Mouse (Mus musculus): ENCODE data around the gene Trpv1.

Gene Trpv1

DNA sequence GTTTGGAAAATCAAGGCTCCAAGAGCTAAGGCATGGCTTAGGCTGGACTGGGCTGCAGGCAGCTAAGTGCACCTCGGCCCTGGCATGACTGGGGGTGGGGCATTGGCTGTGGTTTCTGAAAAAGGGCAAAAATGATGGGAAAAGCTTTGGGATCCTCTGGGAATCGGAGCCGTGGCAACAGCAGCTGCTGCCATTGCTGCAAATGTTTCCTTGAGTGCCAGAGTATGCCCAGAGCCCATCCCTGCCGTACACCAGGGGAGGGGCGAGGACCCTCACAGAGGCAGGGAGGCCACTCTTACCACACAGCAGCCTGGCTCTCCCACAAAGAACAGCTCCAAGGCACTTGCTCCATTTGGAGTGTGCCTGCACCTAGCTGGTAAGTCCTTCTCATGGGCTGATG, at the start of gene Trpv1:
TSS of gene Trpv1 (plus strand) at position 301 of the 400 bp plus-strand sequence.
- no peak for DNase-seq (ENCODE audit: low read depth, low spot score)

DNA sequence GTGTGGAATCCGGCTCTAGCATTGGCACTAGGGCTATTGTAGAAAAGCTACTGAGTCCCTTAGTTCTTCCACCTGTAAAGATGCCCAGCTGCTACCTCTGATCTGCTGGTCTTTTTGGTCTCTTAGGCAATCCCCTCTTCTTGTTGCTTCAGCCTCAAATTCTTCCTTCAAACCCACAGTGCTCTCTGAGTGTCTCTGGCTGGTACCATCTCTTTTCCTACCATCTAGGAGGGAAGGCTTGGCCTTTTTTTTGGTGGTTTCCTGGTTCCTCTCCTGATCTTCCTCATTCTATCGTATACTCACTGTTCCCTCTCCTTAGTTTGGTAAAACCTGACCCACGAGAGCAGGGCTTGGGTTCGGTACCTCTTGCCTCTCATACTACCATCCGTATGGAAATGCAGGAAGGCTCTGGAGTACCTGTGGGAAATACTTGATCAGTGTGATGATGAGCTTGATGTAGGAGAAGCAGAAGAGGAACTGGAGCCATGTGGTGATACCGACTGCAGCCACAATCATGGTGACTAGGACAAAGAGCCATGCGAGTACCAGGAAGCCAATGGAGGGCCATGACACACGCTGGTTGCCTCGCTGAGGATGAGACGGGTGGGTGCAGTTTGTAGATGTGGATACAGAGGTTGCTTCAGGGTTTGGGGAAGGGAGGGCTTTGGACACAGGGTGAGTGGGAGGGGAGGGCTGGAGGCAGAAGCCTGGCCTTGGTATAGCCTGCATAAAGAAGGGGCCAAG, 48.0 kb upstream of the Trpv1 start:
- no peak for DNase-seq (ENCODE audit: low read depth, low spot score)

DNA sequence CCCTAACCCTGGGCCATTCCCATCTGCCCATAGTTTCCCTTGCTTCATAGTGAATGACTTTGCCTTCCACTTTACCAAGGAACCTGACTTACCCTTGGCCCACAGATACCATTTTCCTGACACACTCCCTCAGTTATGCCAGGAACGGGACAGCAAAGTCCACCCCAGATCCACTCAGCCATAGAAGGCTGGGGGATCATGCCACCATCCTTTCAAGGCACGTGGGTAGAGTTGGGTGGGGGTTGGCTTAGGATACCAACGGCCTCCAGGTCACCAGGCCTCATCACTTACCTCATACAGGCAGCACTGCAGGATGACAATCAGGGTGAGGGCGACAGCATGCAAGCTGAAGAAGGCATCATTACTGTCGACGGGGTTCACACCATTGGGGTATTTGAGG, 46.9 kb upstream of the Trpv1 start:
- DNase-seq (ENCODE audit: low read depth, low spot score) = no peak

DNA sequence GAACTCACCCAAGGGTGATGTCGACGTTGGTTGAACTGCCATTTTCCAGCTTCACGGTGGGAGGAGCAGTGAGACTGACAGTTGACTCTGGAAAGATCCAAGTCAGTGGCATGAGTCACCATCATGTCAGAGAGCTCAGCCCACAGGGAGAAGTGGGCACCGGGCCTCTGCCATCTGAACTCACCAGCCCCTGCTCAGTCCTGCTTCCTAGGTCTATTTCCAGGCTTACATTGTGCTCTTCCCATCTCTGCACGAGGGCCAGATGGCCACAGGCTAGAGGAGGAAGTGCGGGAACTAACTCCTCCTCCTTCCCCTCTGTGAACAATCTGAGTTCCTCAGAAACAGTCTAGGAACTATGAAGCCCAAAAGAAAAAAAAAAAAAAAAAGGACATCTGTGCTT, 41.0 kb upstream of the Trpv1 start:
- no peak for DNase-seq (ENCODE audit: low read depth, low spot score)

DNA sequence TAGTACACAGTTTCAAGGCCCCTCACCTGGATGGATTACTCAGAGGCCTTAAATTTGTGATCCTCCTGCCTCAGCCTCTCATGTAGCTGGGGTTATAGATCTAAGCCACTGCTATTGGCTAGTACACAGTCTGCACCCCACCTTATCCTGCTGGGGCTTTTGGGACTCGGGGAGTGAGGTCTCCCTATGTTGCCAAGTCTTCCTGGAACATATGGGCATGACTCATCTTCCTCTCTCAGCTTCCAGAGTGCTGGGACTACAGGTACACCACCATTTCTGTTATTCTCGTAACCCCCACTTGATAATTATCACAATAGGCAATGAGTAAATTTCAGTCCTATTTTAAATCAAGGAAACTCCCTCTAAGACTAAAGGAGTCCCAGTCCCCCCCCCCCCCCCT, 39.6 kb upstream of the Trpv1 start:
- no peak for DNase-seq (ENCODE audit: low read depth, low spot score)

DNA sequence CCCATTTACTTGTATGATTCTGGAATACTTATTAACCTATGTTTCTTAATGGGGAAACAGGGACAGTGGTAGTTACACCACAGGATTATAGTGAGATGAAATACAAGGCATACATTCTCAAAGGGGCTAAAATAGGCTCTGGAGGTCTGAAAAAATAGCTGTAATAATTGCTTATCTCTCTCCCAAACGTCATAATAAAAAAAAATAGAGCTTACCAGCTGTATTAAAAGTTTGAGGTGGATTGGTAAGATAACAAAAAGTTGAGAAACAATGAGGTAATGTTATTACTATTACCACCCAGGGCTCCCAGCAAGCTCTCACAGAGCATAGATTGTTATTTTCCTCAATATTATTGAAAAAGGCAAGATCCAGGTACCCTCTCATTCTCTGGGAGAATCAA, 35.9 kb upstream of the Trpv1 start:
- DNase-seq (ENCODE audit: low read depth, low spot score) = no peak

DNA sequence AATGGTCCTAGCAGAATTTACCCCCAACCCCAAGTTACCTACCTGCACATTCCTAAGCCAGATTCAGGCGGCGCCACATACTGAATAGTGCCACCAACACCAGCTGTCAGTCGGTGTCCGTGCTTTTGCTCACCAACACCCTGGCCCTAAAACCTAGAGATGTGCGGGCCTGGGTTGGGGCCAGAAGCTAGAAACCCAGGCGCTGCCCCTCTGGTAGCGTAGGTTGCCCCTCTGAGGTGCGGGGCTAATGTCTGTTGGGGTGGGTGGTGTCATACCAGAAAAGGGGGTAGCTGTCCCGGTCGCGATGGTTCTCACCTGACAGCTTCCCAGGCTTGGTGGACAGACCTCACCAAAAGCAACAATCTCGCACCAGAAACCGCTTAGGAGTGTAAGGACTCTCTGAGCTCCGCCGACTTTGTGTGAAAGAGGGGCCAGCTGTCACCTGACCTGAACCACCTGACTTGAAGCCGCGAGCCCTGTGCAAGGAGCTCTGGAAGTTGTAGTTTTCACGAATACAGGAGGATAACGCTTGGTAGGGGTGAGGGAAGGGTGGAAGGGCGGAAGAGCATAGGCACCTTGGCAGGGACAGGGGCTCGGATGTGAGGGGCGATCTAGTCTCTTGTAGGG, 35.4 kb upstream of the Trpv1 start, which contains the start of gene Ctns:
TSS of gene Ctns (minus strand) at position 440 of the 627 bp plus-strand sequence.
- DNase-seq (ENCODE audit: low read depth, low spot score) = peak; percentile 77

DNA sequence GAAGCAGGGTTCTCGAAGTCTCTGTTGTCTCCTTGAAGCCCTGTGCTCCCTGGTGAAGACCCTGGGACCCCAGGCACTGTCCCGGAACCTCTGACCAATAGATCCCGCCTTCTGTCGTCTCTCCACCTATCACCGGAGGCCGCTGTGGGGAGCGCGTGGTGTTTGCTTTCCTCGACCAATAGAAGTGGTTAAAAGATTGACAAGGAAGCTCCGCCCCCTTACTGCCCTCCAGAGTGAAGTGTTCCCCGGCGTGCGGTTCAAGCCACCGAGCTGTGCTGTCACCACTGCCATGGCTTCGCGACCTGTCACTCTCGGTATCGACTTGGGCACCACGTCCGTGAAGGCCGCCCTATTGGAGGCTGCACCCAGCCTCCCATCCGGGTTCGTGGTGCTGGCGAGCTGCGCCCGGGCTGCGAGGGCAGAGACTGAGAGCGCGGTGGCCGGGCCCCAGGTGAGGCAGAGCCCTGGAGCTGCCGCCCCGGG, 34.8 kb upstream of the Trpv1 start, which contains the start of gene Shpk:
TSS of gene Shpk (plus strand) at position 231 of the 483 bp plus-strand sequence.
- DNase-seq (ENCODE audit: low read depth, low spot score) = peak; percentile 90

DNA sequence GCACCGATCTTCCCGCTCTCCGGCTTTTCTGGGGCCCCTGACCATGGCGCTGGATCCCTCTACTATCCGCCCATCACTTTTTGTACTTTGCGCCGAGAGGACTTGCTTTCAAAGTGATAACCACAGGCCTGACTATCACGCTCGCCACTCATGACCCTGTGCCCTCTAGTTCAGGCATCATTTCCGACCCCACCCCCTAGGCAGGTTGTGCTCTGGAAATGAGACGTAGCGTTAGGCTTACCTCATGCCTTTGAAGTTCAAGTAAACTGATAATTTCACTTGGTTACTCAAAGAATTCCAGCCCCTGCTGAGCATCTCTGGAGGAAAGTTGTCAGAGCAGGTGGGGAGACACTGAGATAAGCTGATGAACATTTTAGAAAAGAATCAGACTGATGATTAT, 34.2 kb upstream of the Trpv1 start:
- no peak for DNase-seq (ENCODE audit: low read depth, low spot score)

DNA sequence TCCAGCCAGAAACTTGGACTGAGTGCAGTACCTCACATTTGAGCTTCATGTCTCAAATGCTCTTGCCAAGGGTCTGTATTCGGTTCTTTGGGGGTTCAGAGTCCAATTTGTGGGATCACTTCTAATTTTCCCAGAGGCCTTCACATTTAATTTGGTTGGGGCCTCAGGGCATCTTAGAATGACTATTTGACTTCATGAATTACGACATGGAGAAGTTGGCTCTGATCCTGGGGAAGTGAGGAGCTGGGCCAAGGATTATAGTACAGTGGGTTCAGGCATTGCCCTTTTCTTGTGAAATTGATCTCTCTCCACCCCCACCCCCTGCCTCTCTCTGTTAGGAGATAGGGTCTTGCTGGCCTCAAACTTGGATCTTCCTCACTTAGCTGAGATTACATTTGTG, 33.1 kb upstream of the Trpv1 start:
- DNase-seq (ENCODE audit: low read depth, low spot score) = no peak

DNA sequence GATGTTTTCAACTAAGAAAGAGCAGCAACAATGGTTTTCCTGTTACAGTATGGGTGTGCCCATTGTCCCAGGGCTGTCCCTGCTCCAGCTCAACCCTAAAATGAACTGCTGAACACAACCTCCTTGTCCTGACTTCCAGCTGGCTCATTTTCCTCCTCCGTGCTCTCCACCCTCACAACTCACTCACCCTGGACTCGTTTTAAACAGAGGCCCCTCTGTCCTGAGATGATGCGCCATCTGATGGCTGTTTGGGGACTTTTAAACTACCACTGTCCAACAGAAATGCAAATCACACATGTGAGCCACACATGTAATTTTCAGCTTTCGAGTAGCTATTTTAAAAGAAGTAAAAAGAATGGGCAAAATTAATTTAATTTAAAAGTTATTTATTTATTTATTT, 32.5 kb upstream of the Trpv1 start:
- no peak for DNase-seq (ENCODE audit: low read depth, low spot score)

DNA sequence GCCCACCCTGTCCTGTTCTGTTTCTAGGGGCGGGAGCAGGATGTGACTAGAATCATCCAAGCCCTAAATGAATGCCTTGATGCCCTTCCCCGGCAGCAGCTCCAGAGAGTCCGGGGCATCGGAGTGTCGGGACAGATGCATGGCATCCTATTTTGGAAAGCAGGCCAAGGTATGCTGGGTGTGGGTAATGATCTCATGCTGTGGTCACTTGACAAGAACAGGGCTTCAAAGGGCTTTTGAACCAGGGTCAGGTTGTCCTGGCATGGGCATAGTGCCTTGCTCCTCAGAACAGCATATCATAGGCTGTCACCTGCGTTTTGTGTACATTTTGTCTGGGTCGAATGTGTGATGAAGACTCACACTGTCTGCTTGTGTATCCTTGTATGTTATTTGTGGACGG, 30.2 kb upstream of the Trpv1 start:
- DNase-seq (ENCODE audit: low read depth, low spot score) = no peak

DNA sequence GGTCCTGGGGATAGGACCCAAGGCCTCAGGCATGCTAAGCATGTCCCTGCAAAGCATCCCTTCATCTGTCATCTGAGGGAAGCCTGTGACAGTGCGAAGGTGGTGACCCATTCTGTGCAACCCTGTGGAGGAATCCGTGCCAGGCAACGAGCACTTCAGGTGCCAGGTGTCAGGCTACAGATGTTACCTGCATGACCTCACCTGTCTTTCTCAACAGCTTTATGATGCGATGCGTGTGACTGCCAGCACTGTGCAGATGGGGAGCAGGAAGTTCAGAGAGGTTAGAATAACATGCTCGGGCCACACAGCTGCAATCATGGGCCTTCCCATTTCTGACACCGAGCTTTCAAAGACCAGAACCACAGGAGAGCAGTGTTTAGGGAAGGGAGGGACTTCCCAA, 28.9 kb upstream of the Trpv1 start:
- no peak for DNase-seq (ENCODE audit: low read depth, low spot score)

DNA sequence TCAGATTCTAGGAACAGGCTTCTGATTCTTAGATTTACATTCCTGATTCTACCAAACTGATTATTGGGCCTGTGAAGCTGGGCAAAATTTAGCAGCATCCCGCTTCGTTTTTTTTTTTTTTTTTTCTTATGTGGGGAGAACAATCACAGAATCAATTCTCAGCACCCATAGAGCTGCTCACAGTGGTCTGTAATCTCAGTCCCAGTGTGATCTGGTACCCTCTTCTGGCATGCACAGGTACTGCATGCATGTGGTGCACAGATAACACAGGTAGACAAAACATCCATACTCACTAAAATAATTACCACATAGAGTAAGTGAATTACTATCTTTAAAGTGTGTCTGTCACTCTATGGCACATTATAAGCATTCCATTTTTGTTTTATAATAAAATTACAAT, 26.5 kb upstream of the Trpv1 start:
- DNase-seq (ENCODE audit: low read depth, low spot score) = no peak

DNA sequence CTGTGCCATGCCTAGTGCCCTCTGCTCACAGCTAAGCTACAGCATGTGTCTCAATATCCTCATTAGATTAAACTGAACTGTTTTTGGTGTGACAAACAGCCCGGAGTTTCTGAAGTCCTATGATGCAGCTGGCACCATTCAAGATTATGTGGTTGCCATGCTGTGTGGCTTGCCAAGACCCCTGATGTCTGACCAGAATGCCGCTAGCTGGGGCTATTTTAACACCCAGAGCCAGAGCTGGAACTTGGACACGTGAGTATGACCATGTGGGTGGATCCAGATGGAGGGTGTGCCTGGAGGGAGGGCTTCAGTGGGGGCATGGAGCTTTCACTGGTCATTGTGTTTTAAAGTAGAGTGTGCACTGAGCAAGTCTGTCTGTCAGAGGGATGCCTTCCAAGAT, 20.1 kb upstream of the Trpv1 start:
- DNase-seq (ENCODE audit: low read depth, low spot score) = no peak

DNA sequence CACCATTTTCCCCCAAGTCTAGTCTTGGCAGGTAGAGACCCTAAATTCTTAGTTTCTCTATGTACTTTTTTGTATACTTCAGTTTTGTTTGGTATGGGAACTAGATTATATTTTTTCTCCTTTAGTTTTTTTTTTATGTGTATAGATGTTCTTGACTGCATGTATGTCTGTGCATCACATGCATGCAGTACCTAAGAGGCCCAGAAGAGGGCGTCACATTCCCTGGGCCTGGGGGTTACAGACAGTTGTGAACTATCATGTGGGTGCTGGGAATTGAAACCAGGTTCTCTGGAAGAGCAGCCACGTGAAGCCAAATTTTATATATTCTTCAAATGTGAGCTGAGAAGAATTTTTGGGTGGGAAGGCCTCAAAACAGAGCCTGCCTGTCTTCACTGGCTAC, 14.4 kb upstream of the Trpv1 start:
- no peak for DNase-seq (ENCODE audit: low read depth, low spot score)

DNA sequence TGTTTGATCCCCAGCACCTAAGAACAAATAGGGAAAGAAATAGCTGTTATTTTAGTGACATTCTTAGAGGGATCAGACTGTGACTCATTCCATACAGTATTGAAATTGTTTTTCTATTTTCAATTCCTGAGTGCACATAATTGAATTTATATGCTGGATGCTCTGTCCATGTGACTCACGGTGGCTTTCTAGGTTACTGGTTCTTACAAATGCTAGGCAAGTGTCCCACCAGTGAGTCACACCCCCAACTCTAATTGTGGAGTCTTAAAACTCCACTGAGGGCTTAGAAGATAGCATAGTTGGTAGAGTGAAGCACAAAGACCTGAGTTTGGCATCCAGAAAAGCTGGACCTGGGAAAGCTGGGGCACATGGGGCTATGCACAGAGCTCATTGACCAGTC, 13.4 kb upstream of the Trpv1 start:
- no peak for DNase-seq (ENCODE audit: low read depth, low spot score)

DNA sequence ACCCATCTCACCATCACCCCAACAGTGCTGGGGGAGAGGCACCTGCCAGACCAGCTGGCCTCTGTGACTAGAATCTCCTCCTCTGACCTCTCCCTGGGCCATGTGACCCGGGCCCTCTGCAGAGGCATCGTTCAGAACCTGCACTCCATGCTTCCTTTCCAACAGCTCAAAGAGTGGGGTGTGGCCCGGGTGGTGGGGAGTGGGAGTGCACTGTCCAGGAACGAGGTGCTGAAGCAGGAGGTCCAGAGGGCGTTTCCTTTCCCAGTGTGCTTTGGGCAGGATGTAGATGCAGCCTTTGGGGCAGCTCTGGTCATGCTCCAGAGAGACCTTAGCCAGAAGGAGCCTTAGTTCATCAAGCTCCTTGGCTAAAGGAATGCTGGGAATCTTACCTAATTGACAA, 11.2 kb upstream of the Trpv1 start:
- DNase-seq (ENCODE audit: low read depth, low spot score) = no peak

DNA sequence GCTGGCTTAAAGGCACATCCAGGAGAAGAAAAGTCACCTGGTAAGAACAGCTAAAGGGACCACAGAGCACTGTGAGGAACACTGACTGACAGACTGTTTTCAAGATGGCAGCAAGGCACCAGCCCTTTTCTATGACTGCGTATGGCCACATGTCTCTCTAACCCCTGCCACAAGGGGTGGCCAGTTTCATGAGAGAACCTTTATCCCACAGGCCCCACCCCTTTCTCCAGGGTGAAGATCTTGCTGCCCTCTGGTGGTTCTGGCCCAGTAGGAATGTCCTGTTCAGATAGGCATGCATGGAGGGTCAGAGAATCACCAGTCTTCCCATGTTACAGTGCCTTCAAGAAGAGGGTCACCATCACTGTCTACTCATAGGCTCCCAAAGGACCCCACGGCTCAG, 10.1 kb upstream of the Trpv1 start:
- DNase-seq (ENCODE audit: low read depth, low spot score) = peak; percentile 33

DNA sequence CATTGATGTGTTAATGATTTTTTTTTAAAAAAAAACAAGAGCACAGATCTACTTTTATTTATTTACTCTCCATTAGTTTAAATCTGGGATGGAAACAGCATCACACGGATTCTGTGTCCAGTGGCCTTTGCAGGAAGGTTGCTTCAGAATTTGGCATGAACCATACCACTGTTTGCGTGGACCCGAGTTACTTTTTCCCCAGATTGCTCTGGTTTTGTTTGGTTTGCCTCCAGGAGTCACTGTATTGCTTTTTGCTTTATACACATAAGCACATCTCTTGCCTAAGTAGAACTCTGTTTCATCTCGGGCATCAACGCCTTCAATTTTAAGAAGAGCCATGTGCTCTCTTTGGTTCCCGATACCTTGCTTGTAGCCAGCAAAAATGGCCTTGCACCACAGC, 8.2 kb upstream of the Trpv1 start:
- no peak for DNase-seq (ENCODE audit: low read depth, low spot score)

DNA sequence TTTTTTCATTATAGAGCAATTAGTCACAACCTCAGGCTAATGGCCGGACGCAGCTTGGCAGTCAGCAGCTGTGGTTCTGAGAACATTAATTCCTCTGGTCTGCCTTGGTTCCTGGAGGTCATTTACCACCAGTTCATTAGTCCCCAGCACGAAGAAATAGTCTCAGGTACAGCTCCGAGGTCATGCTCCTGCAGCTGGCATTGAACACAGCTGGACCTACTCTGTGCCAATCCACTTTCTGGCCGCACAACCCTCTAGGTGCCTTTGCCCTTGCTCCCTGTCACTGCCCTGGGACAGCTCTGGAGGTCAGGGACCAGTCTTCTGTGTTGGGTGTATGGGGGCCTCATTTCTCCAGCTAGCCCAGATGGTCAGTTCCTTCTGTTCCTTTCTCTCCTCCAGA, 5.2 kb upstream of the Trpv1 start:
- no peak for DNase-seq (ENCODE audit: low read depth, low spot score)

DNA sequence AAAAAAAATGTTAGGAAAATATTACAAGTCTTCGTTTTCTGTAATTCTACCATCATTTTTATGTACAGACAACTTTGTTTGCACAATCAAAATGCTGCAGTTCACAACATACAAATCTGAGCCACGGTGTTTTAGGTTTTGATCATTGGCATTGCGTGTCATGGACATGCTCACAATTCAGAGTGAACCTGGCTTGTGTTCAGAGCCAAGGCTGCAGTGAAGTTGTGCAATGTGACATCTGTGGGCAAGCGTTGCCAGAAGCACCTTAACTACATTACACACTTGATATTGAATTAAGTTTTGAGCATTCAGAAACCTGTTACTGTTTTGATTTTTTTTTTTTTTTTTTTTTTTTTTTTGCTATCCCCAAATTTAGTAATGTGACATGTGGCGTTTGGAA, 4.0 kb upstream of the Trpv1 start:
- DNase-seq (ENCODE audit: low read depth, low spot score) = no peak

DNA sequence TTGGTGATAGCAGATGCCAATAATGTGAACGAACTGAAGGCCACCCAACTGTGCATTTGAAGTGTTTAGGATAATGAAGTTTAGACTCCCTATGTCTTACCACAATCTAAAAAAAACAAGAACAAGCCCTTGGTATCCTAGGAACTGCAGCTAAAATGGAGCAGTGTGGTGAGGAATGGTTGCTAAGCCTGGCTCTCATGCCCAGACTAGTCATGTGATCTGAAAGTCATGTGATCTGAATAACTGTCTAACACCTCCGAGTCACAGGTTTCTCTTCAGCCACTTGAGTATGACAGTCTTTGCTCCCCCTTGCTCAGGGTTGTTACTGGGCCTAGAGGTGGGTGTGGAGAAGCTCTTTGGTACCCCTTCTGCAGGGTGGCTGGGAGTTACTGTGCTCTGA, 1.6 kb upstream of the Trpv1 start:
- no peak for DNase-seq (ENCODE audit: low read depth, low spot score)

Data from WW6 (cell line).